Mouse (Mus musculus) brain, embryonic 14.5 days (tissue): ENCODE measurements around the gene Xkr7. TPM values are rescaled to one million over a fixed set of nuclear protein-coding genes. Genes with fewer than 3 reads are reported as not detected.

Experiments
- DNase-seq: peaks from one replicate; pipeline ENCODE4 v3.0.0-alpha.2; 2011; ENCODE audit warnings: low read depth
- CTCF ChIP-seq: fragments of 200-500 bp; IDR thresholded peaks from 2 replicates; pipeline ENCODE4 v1.5.1; 2012; ENCODE audit warnings: inconsistent platforms, mild to moderate bottlenecking, moderate library complexity, borderline replicate concordance; ENCODE audit not compliant: insufficient read depth, insufficient read length; ENCODE audit errors: extremely low read depth
- POLR2A ChIP-seq: fragments of 200-500 bp; IDR thresholded peaks from 2 replicates; pipeline ENCODE4 v1.6.1; 2012; ENCODE audit warnings: mild to moderate bottlenecking, inconsistent platforms, borderline replicate concordance; ENCODE audit not compliant: poor library complexity, insufficient read depth, insufficient read length, severe bottlenecking; ENCODE audit errors: extremely low read depth
- polyA plus RNA-seq: library from polyadenylated mRNA; depleted of rRNA; stranded (reverse); fragments of >200 nt; gene quantifications from 2 replicates; pipeline ENCODE4 v1.2.3, GENCODE M21; 2012

The Xkr7 gene
- polyA plus RNA-seq, 1 experiment = 18.3 TPM

DNA sequence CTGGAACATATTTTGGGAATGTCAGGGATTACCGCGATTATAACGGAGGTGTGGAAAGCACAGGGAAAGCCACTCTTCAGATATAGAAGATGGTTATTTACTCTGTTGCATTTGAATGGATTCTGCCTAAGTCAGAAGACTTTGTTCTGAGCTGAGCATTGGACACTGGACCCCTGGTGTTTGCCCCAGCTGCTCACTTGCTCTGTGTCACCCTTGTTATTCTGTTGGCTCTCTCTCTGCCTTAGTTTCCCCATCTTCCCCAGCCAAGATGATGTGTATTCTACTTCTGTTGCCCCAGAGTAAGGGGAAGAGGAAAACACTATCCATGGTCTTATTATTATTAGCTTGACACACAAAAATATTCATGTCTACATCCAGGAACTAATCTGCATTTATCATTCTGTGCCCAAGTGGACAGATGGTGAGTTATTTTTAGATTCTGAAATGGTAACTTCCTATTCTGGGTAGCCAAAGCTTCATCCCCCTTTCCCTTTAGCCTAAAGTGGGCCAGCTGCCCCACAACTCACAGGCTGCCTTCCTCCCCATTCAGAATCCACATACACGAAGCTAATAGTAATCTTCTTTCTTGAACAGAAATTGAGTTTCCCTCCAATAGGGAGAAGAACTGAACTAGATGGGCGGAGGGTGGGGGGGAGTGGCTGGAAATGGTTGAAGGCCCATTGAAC lies 2.0 kb downstream of the Xkr7 start:
- peak; percentile 72 for DNase-seq
- TF ChIP-seq CTCF = no peak
- no peak for TF ChIP-seq POLR2A

DNA sequence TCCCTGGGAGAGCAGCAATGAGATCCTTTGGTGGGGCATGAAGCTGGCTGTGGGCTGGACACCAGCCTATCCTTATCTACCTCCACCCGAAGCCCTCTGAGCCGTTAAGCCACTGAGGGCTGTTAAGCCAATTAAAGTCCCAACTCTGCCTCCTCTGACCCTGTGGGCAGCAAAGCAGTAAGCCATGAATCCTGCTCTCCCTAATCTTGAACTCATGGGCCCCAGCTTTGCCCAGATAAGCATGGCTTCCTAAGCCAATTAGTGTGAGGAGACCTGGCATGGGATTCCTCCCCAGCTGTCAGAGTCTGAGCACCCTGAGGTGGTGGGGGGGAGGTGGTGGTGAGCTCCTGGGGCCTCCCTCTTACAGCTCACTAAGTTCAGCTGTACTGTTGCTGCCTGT lies 5.0 kb downstream of the Xkr7 start:
- DNase-seq = no peak
- TF ChIP-seq POLR2A (no peak), CTCF (no peak)

DNA sequence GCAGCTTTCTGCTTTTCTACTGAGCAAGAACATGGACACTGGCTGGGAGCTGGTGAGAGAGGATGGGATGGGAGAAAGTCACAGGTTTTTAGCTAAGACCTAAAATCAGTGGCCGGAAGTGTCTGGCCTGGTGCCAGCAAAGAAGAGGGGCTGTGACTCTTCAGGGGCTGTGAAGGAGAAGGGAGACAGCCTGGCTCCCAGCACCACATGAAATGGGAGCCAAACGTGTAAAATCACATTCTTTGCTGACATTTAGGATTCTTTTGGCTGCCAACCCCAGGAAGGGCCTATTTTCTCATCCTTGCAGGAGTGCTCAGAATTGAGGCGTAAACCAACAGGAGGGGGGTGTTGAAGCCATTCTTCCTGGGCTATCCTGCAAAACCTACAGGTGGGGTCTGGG lies 12.2 kb downstream of the Xkr7 start:
- peak; percentile 50 for DNase-seq
- TF ChIP-seq CTCF (no peak), POLR2A (no peak)

GRCm38 (mm10) chr2:153045884-153046299 lies 14.2 kb downstream of the Xkr7 start:
- DNase-seq = peak; percentile 94
- TF ChIP-seq POLR2A (no peak), CTCF (no peak)

GRCm38 (mm10) chr2:153047828-153048465 lies 16.3 kb downstream of the Xkr7 start:
- TF ChIP-seq POLR2A = no peak
- TF ChIP-seq CTCF = peak; percentile 71
- DNase-seq = peak; percentile 73

- TF ChIP-seq POLR2A = no peak
- peak; percentile 91 for DNase-seq
Observed at GRCm38 (mm10) chr2:153049288-153049996, 17.8 kb downstream of the Xkr7 start.

- TF ChIP-seq POLR2A (no peak), CTCF (no peak)
- peak; percentile 46 for DNase-seq
Observed at GRCm38 (mm10) chr2:153049997-153050358, 18.3 kb downstream of the Xkr7 start.

DNA sequence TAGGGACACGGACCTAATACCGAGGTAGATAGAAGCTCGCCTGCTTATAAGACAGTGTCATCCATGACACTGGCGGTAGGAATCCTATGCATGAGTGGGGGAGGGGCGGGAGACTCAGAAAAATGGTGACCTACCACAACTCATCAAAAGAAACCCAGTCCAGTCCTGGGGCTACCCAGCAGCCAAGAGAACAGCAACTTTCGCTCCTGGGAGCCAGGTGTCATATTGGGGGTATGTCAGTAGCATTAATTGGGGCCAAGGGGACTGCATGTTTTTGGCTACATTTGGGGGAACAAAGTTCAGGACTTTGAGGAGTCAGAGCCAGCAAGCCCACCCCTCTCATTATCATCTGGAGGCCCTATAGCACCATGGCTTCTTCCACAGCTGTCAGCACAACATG lies 19.4 kb downstream of the Xkr7 start:
- no peak for TF ChIP-seq CTCF
- no peak for TF ChIP-seq POLR2A
- no peak for DNase-seq

GRCm38 (mm10) chr2:153051537-153051936 lies 19.9 kb downstream of the Xkr7 start:
- TF ChIP-seq CTCF = no peak
- no peak for DNase-seq

GRCm38 (mm10) chr2:153052700-153053351 lies 21.2 kb downstream of the Xkr7 start:
- TF ChIP-seq POLR2A (no peak), CTCF (peak; percentile 25; the same call in 1 of the 2 replicates)
- DNase-seq = peak; percentile 24

GRCm38 (mm10) chr2:153053896-153054295 lies 22.2 kb downstream of the Xkr7 start:
- TF ChIP-seq CTCF = no peak
- TF ChIP-seq POLR2A = no peak
- DNase-seq = no peak
